Mouse (Mus musculus): Measurements from ENCODE around the gene Klhl3. TPM values are rescaled to one million over a fixed set of nuclear protein-coding genes. Genes with fewer than 3 reads are reported as not detected.

The Klhl3 gene
- polyA plus RNA-seq, 1 experiment from 2014 or later = 6.0 TPM

- Histone ChIP-seq H3K4me3 (ENCODE audit: low read length) (no peak overlapping the region), H3K27ac (ENCODE audit: low read depth, low read length) (no peak overlapping the region), H3K4me1 (ENCODE audit: control insufficient read depth, insufficient read depth, low read length) (no peaks in the 10 kb centered on the region), H3K27me3 (ENCODE audit: control insufficient read depth, insufficient read depth, low read length) (no peaks in the 10 kb centered on the region), H3K4me2 (replicated peaks; ENCODE audit: low read depth, low read length) (no peak overlapping the region), H3K9ac (ENCODE audit: low read depth, low read length) (no peak overlapping the region), H3K36me3 (ENCODE audit: control insufficient read depth, insufficient read depth, low read length) (no peaks in the 10 kb centered on the region), H3K9me3 (ENCODE audit: control insufficient read depth, low read length) (no peaks in the 10 kb centered on the region)
- 83% methylated on average over 6 of the region's 6 CpGs for WGBS
- no peak for ATAC-seq (ENCODE audit: low FRiP score, low TSS enrichment)
Observed at GRCm38 (mm10) chr13:57965658-57966057, 147.7 kb downstream of the Klhl3 start.

- no peak overlapping the region for H3K4me2 ChIP-seq (replicated peaks; ENCODE audit: low read depth, low read length)
- no peak overlapping the region for H3K4me3 ChIP-seq (ENCODE audit: low read length)
- no peaks in the 10 kb centered on the region for H3K27me3 ChIP-seq (ENCODE audit: control insufficient read depth, insufficient read depth, low read length)
- WGBS = 70% methylated on average over 2 of the region's 2 CpGs
- ATAC-seq (ENCODE audit: low FRiP score, low TSS enrichment) = no peak
- no peaks in the 10 kb centered on the region for H3K36me3 ChIP-seq (ENCODE audit: control insufficient read depth, insufficient read depth, low read length)
- H3K9ac ChIP-seq (ENCODE audit: low read depth, low read length) = no peak overlapping the region
- H3K4me1 ChIP-seq (ENCODE audit: control insufficient read depth, insufficient read depth, low read length) = no peaks in the 10 kb centered on the region
- no peaks in the 10 kb centered on the region for H3K9me3 ChIP-seq (ENCODE audit: control insufficient read depth, low read length)
- no peak overlapping the region for H3K27ac ChIP-seq (ENCODE audit: low read depth, low read length)
Observed at GRCm38 (mm10) chr13:57960254-57960653, 153.1 kb downstream of the Klhl3 start.

DNA sequence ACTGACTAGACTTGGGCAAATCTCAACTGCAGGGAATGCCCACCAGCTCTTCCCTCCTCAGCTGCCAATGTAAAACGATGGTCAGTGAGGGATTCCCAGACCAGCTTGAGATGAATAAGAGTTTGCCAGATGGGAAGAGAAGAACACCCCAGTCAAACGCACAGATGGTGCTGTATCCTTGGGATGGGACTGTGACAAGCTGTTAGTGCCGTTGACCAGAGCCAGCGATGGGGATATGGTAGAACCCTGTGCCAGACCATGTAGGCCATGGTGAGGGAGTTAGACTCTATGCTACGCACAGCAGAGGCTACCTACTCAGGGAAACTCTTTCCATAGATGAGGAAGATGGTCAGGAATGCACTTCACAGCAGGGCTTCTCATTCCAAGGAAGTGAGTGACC lies 153.6 kb downstream of the Klhl3 start:
- H3K4me3 ChIP-seq (ENCODE audit: low read length) = no peak overlapping the region
- WGBS = 87% methylated on average over 5 of the region's 5 CpGs
- no peak for ATAC-seq (ENCODE audit: low FRiP score, low TSS enrichment)

More for the DNA sequence above, 153.6 kb downstream of the Klhl3 start:
- H3K27ac ChIP-seq (ENCODE audit: low read depth, low read length) = no peak overlapping the region
- H3K9ac ChIP-seq (ENCODE audit: low read depth, low read length) = no peak overlapping the region
- no peak overlapping the region for H3K4me2 ChIP-seq (replicated peaks; ENCODE audit: low read depth, low read length)
- H3K9me3 ChIP-seq (ENCODE audit: control insufficient read depth, low read length) = no peaks in the 10 kb centered on the region
- no peaks in the 10 kb centered on the region for H3K27me3 ChIP-seq (ENCODE audit: control insufficient read depth, insufficient read depth, low read length)
- H3K4me1 ChIP-seq (ENCODE audit: control insufficient read depth, insufficient read depth, low read length) = no peaks in the 10 kb centered on the region
- H3K36me3 ChIP-seq (ENCODE audit: control insufficient read depth, insufficient read depth, low read length) = no peaks in the 10 kb centered on the region

MicroRNA genes within 50 kb of the gene (microRNA counts, 519-probe panel; counts per million panel counts)
- not detected for microRNA mmu-miR-874

Small RNA genes within 50 kb of the gene (microRNA-seq; reads per million reads assigned to microRNA genes)
- gene Mir874 = 230 reads per million, percentile 65 among the genes with 10 or more reads in this experiment

Other genes with a start within 250 kb of the Klhl3 start
- gene Spock1, start 205.3 kb downstream of the Klhl3 start, polyA plus RNA-seq (2014; fragmentation: Nextera tagmentation; extraction: Ambion mirVana) = 0.30 and 0.50 TPM in 2 replicates
- 55.5 and 103 TPM in 2 replicates for gene Hnrnpa0, start 15.0 kb upstream of the Klhl3 start, polyA plus RNA-seq (2014; fragmentation: Nextera tagmentation; extraction: Ambion mirVana)
- gene Idnk, start 44.1 kb upstream of the Klhl3 start, polyA plus RNA-seq (2014; fragmentation: Nextera tagmentation; extraction: Ambion mirVana) = 33.4 and 41.8 TPM in 2 replicates
- 60.8 and 98.7 TPM in 2 replicates for gene Ubqln1, start 102.1 kb upstream of the Klhl3 start, polyA plus RNA-seq (2014; fragmentation: Nextera tagmentation; extraction: Ambion mirVana)
- gene Gkap1, start 162.1 kb upstream of the Klhl3 start, polyA plus RNA-seq (2014; fragmentation: Nextera tagmentation; extraction: Ambion mirVana) = 26.9 and 33.7 TPM in 2 replicates
- 0.80 and 1.2 TPM in 2 replicates for gene Kif27, start 245.5 kb upstream of the Klhl3 start, polyA plus RNA-seq (2014; fragmentation: Nextera tagmentation; extraction: Ambion mirVana)